Mouse (Mus musculus): ENCODE results near the gene Wnk1.

The Wnk1 gene

GRCm38 (mm10) chr6:119903081-119903789 lies 135.2 kb downstream of the Wnk1 start:
- DNase-seq (ENCODE audit: low spot score in 2 of 2), result no peak

- peak; percentile 69 to 74 for DNase-seq (ENCODE audit: low spot score in 2 of 2)
Observed at GRCm38 (mm10) chr6:119902204-119903080, 136.0 kb downstream of the Wnk1 start, which contains the start of gene Rad52. Gene Rad52, plus strand, starts transcription at chr6:119902698.

- DNase-seq (ENCODE audit: low spot score in 2 of 2), result no peak
Observed at GRCm38 (mm10) chr6:119892711-119893110, 145.8 kb downstream of the Wnk1 start.

- no peak for DNase-seq (ENCODE audit: low spot score in 2 of 2)
Observed at GRCm38 (mm10) chr6:119883151-119883550, 155.3 kb downstream of the Wnk1 start.

Data from spleen, postnatal 14 days (tissue).